Mouse (Mus musculus) spleen, embryonic (tissue): ENCODE measurements around the gene Olfr739.

Experiments
- CTCF ChIA-PET: fragments of 350-600 bp; sonication (Branson Sonifier 250); formaldehyde crosslinking; loops from one replicate; lab custom pipeline; 2022; lab: Charles Lee

Olfr739 gene

DNA sequence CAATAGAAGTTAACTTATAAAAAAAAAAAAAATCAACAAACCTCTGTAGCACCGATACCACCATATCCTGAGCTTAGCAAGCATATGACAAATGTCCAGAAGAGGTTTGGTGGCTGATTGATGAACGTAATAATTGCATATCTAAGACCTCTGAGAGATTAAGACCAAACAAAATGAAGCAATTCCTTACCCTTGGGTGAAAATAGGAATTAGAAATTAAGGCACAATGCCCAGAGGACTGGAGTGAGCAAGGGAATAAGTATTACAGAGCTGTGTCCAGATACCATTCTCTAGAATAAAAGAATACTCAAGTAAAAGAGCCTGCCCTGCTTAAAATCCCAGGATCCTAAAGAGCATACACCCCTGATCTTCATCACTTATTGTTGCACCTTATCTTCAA lies at the start of gene Olfr739:
TSS of gene Olfr739 (plus strand) at position 301 of the 400 bp plus-strand sequence.
- CTCF ChIA-PET: no interaction called here

DNA sequence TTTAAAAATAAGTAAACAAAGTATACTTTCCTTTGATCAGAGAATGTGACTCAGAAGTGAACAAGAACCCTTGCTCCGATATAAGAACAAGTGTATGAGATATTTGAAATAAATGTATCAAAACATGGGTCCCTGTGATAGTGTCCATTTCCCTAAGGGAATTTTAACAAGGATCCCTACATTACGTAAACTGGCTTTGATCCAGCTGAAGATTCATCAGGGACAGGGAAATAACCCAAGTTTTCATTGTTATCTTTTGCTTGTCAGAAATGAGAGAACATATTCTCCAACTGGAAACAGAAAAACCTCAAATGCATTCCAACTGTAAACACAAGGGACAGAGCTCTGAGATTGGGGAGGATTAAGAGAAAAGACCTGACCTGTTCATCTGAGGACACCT lies 37.6 kb upstream of the Olfr739 start, which contains the start of gene Olfr736:
TSS of gene Olfr736 (plus strand) at position 301 of the 400 bp plus-strand sequence.
- CTCF ChIA-PET: no interaction called here

DNA sequence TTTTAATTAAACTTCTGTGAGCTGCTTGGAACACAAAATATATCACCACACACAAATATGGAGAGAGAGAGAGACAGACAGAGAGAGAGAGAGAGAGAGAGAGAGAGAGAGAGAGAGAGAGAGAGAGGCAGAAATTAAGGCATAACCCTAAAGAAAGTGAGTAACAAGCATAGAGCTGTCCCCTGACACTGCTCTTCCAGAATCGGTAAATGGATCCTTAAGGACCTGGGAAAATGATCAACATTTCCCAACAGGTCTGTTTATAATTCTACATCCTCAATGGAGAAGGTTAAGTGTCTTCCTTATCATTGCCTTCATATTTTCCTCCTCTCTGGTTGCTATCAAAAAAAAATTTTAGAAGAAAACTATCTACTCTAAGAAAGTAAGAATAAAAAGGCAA lies 11.2 kb upstream of the Olfr739 start, which contains the start of gene Olfr738:
TSS of gene Olfr738 (plus strand) at position 301 of the 400 bp plus-strand sequence.
- CTCF ChIA-PET: no interaction called here

DNA sequence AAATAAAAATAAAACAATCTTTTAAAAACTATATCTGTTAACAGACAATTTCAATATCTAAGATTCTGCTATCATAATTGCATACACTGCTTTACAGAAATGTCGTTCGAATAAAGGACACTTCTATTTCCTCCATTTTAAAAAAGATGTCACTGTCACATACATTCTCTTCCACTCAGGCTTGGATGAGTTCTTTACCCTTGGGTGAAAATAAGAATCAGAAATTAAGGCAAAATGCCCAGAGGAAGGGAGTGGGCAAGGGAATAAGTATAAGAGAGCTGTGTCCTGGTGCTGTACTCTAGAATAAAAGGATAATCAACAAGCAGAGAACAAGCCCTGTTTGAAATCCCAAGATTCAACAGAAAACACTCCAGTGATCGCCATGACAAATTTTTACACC lies 26.8 kb downstream of the Olfr739 start, which contains the start of gene Olfr740:
TSS of gene Olfr740 (plus strand) at position 301 of the 400 bp plus-strand sequence.
- CTCF ChIA-PET: no interaction called here

DNA sequence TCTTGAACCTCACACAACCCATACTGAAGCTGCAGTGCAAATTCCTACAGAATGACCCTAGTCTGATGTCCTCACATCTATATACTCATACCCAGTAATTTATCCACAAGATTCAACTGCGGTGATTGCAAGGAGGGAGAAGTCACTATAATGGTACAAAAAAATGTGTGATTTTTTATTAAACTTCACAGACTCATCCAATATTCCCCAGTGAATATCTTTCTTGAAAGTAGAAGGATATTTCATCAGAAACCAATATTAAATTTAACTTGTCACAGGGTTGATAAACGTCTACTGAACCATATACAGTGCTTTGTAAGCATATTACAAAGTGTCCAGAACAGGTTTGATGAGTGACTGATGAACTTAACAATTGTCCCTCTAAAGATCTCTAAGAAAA lies 54.0 kb downstream of the Olfr739 start, which contains the start of gene Olfr741:
TSS of gene Olfr741 (plus strand) at position 301 of the 400 bp plus-strand sequence.
- CTCF ChIA-PET: no interaction called here
